Comparison of ENCODE assay signal across 19 mouse cellular contexts in the genomic region with DNA sequence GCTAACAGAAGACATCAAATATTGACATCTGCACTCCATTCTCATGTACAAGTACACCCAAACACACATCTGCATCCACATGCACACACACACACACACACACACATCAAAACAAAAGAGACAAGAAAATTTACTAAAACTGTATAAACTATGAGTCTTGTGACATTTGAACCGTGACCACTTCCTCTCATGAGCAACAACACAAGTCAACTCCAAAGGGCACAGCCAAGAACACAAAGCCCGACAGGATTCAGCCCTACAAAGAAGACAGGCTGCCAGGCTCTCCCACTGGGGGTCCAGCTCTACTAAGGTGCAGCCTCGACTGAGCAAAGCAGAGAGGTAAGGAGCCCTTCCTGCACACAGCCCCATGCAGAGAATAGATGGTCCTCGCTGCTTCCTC. TPM values are rescaled to one million over a fixed set of nuclear protein-coding genes. Genes with fewer than 3 reads are reported as not detected.
DNase-seq lines count a peak whose midpoint lies in the region; ATAC-seq and TF ChIP-seq lines count a peak whose summit lies in the region.
"Had no signal": no experiment of that assay in that cellular context is flagged by ENCODE, and none has a peak within 500 bp of the region (broad histone marks: within the 10 kb centered on the region; RNA-seq: fewer than 3 reads in every experiment).

No protein-coding gene starts in this region.

- WGBS in midbrain, embryonic 12.5 days, result 55% methylated on average over 4 of the region's 4 CpGs
- WGBS in midbrain, embryonic 13.5 days, result 46% methylated on average over 4 of the region's 4 CpGs
- 33% methylated on average over 4 of the region's 4 CpGs for WGBS in liver, embryonic 12.5 days (ENCODE audit: insufficient replicate concordance)

- 0 out of 2 replicates have a peak, but pooled peaks cover 6% of the 10 kb centered on the region for H3K4me1 ChIP-seq in midbrain, embryonic 12.5 days
- no peaks in the 10 kb centered on the region for H3K4me1 ChIP-seq in midbrain, embryonic 13.5 days (replicated peaks)
- peaks cover 94% of the 10 kb centered on the region for H3K4me1 ChIP-seq in G1E (ENCODE audit: insufficient read depth, low read depth, low read length)
- H3K4me1 ChIP-seq in liver, embryonic 12.5 days, result peaks cover 66% of the 10 kb centered on the region

- TF ChIP-seq CTCF in G1E (IDR thresholded peaks at IDR 0.05; ENCODE audit: low read depth, low read length), result no peak

- H3K4me2 ChIP-seq in midbrain, embryonic 12.5 days (replicated peaks), result no peak overlapping the region
- no peak overlapping the region for H3K4me2 ChIP-seq in midbrain, embryonic 13.5 days (replicated peaks)
- H3K4me2 ChIP-seq in liver, embryonic 12.5 days, result no peak overlapping the region
- H3K4me2 ChIP-seq: hindbrain, embryonic 14.5 days; lung, embryonic 14.5 days had no signal

- H3K27me3 ChIP-seq in midbrain, embryonic 12.5 days, result no peaks in the 10 kb centered on the region
- H3K27me3 ChIP-seq in midbrain, embryonic 13.5 days, result no peaks in the 10 kb centered on the region
- no peaks in the 10 kb centered on the region for H3K27me3 ChIP-seq in G1E (ENCODE audit: insufficient read depth, low read length)
- H3K27me3 ChIP-seq in liver, embryonic 12.5 days (replicated peaks), result no peaks in the 10 kb centered on the region

- H3K9me3 ChIP-seq in midbrain, embryonic 12.5 days, result no peaks in the 10 kb centered on the region
- H3K9me3 ChIP-seq in midbrain, embryonic 13.5 days, result no peaks in the 10 kb centered on the region
- no peaks in the 10 kb centered on the region for H3K9me3 ChIP-seq in G1E (replicated peaks)
- H3K9me3 ChIP-seq in liver, embryonic 12.5 days (replicated peaks), result no peaks in the 10 kb centered on the region

- H3K4me3 ChIP-seq in midbrain, embryonic 12.5 days, result no peak overlapping the region
- no peak overlapping the region for H3K4me3 ChIP-seq in midbrain, embryonic 13.5 days (replicated peaks)
- peak overlapping the region; percentile 5; the same call in 1 of the 2 replicates for H3K4me3 ChIP-seq in G1E (ENCODE audit: low read depth, low read length)
- no peak overlapping the region for H3K4me3 ChIP-seq in liver, embryonic 12.5 days

- no peak overlapping the region for H3K27ac ChIP-seq in midbrain, embryonic 12.5 days (replicated peaks)
- H3K27ac ChIP-seq in midbrain, embryonic 13.5 days, result no peak overlapping the region
- H3K27ac ChIP-seq in liver, embryonic 12.5 days, result peak overlapping the region; percentile 92
- H3K27ac ChIP-seq: hindbrain, embryonic 14.5 days; stomach, postnatal 0 days had no signal

- 0 out of 2 replicates have a peak overlapping the region, but pooled peaks have one; percentile 11 for H3K9ac ChIP-seq in midbrain, embryonic 12.5 days (replicated peaks)
- H3K9ac ChIP-seq in midbrain, embryonic 13.5 days (replicated peaks), result no peak overlapping the region
- H3K9ac ChIP-seq in liver, embryonic 12.5 days, result no peak overlapping the region
- H3K9ac ChIP-seq: hindbrain, embryonic 14.5 days; lung, embryonic 14.5 days had no signal

- ATAC-seq in midbrain, embryonic 12.5 days (ENCODE audit: low FRiP score, low read depth), result no peak
- ATAC-seq in midbrain, embryonic 13.5 days, result no peak
- ATAC-seq in G1E (ENCODE audit: extremely low read depth, insufficient number of reproducible peaks, low FRiP score, poor library complexity, severe bottlenecking), result no peak
- no peak for ATAC-seq in liver, embryonic 12.5 days
- ATAC-seq in megakaryocyte-erythroid progenitor cell, adult 5-6 weeks (replicated peaks; ENCODE audit: low FRiP score, low TSS enrichment, poor library complexity, severe bottlenecking), result no peak
- no peak for ATAC-seq in megakaryocyte progenitor cell, adult 5-6 weeks (replicated peaks; ENCODE audit: poor library complexity)
- ATAC-seq: forebrain, embryonic 16.5 days had no signal

- H3K36me3 ChIP-seq in midbrain, embryonic 12.5 days, result no peaks in the 10 kb centered on the region
- H3K36me3 ChIP-seq in midbrain, embryonic 13.5 days, result no peaks in the 10 kb centered on the region
- peaks cover 4% of the 10 kb centered on the region for H3K36me3 ChIP-seq in G1E (replicated peaks)
- H3K36me3 ChIP-seq in liver, embryonic 12.5 days, result no peaks in the 10 kb centered on the region

- no peak for DNase-seq in G1E (ENCODE audit: low spot score)
- peak; percentile 8 to 20 for DNase-seq in thymus, postnatal 36 days
- DNase-seq in layer of hippocampus, adult 8-10 months (ENCODE audit: low spot score in 2 of 2), result no peak
- DNase-seq: adrenal gland, postnatal 25 days; cerebellum, adult 11 months; cerebellum, postnatal 25 days; heart, postnatal 10 days; kidney, adult 2 months; left cerebral cortex, postnatal 4 days; lung, embryonic 14.5 days had no signal

RNA-seq across cellular contexts. Expression of gene Rnf130, which starts 42.3 kb away (rescaled TPM):
- 83.4 and 91.3 TPM in 2 replicates for polyA plus RNA-seq in midbrain, embryonic 12.5 days (2016; fragmentation: Nextera tagmentation; extraction: Ambion mirVana)
- 57.9 and 59.0 TPM in 2 replicates for polyA plus RNA-seq in midbrain, embryonic 13.5 days (2015; fragmentation: Nextera tagmentation; extraction: Ambion mirVana)
- total RNA-seq in G1E (2014; fragmentation: Nextera tagmentation), result 195 and 199 TPM in 2 replicates
- total RNA-seq in G1E (2017), result 225 and 240 TPM in 2 replicates
- 80.8 and 103 TPM in 2 replicates for polyA plus RNA-seq in G1E (2012)
- 39.2 and 39.7 TPM in 2 replicates for polyA plus RNA-seq in liver, embryonic 12.5 days (2016; fragmentation: Nextera tagmentation; extraction: Ambion mirVana)
- total RNA-seq in megakaryocyte-erythroid progenitor cell, adult 5-6 weeks (2014; fragmentation: Nextera tagmentation), result 63.4 and 63.8 TPM in 2 replicates
- 115 and 134 TPM in 2 replicates for total RNA-seq in megakaryocyte-erythroid progenitor cell, adult 5-6 weeks (2017)
- total RNA-seq in megakaryocyte progenitor cell, adult 5-6 weeks (2015), result 256 and 262 TPM in 2 replicates
- total RNA-seq in megakaryocyte progenitor cell, adult 5-6 weeks (2017), result 224 and 237 TPM in 2 replicates
- 10 to 100 TPM; 75.8 to 95.8 (median 84.2) TPM for total RNA-seq in layer of hippocampus, adult 8-10 months (2022)
- polyA plus RNA-seq: C2C12 had no signal

Comparison
In these comparisons a context has a peak if more than half of its experiments do, and no peak if none do; other contexts are left out.
1. DNase-seq: peak in thymus, postnatal 36 days (2 of 2); none in G1E (single experiment) and layer of hippocampus, adult 8-10 months (0 of 2).